Mouse (Mus musculus): ENCODE data around the gene Rab3gap2. TPM values are rescaled to one million over a fixed set of nuclear protein-coding genes. Genes with fewer than 3 reads are reported as not detected.

Rab3gap2 gene
- polyA plus RNA-seq, 1 experiment from 2014 or later = 26.9 TPM

DNA sequence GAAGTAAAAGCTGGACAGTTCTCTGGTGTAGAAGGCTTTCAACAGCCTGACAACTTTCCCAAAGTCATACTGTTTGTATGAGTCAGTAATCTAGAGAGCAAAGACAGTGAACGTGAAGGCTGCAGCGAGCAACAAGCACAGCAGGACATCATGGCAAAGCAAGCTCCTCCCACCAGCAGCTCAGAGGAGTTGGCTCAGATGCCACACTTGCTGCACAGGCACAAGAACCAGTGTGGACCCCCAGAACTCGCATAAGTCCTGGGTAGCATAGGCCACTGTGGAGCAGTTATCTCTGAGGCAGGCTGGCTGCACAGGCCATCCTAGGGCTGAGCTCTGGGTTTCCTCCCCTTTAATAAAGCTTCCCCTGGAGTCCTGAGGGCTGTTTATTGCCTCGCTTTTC is 87.4 kb downstream of the Rab3gap2 start:
- H3K4me3 ChIP-seq = no peak overlapping the region
- no peak for ATAC-seq (replicated peaks)
- no peak overlapping the region for H3K4me2 ChIP-seq
- no peaks in the 10 kb centered on the region for H3K27me3 ChIP-seq (replicated peaks)
- H3K9me3 ChIP-seq = no peaks in the 10 kb centered on the region
- no peak overlapping the region for H3K9ac ChIP-seq
- H3K36me3 ChIP-seq (replicated peaks) = peaks cover 36% of the 10 kb centered on the region
- H3K27ac ChIP-seq = no peak overlapping the region
- WGBS = 77% methylated on average over 4 of the region's 4 CpGs
- no peaks in the 10 kb centered on the region for H3K4me1 ChIP-seq

- Histone ChIP-seq H3K9ac (no peak overlapping the region), H3K36me3 (replicated peaks) (peaks cover 34% of the 10 kb centered on the region), H3K9me3 (no peaks in the 10 kb centered on the region), H3K27ac (no peak overlapping the region), H3K27me3 (replicated peaks) (no peaks in the 10 kb centered on the region), H3K4me1 (no peaks in the 10 kb centered on the region), H3K4me3 (no peak overlapping the region), H3K4me2 (no peak overlapping the region)
- 92% methylated on average over 10 of the region's 10 CpGs for WGBS
- no peak for ATAC-seq (replicated peaks)
Measured at GRCm38 (mm10) chr1:185292646-185293360, 88.9 kb downstream of the Rab3gap2 start.

GRCm38 (mm10) chr1:185296850-185297249 is 92.9 kb downstream of the Rab3gap2 start:
- Histone ChIP-seq H3K9me3 (no peaks in the 10 kb centered on the region), H3K4me3 (no peak overlapping the region), H3K27me3 (replicated peaks) (no peaks in the 10 kb centered on the region), H3K4me1 (no peaks in the 10 kb centered on the region), H3K27ac (no peak overlapping the region), H3K36me3 (replicated peaks) (peaks cover 31% of the 10 kb centered on the region), H3K4me2 (no peak overlapping the region), H3K9ac (no peak overlapping the region)
- 95% methylated on average over 7 of the region's 7 CpGs for WGBS
- ATAC-seq (replicated peaks) = no peak

DNA sequence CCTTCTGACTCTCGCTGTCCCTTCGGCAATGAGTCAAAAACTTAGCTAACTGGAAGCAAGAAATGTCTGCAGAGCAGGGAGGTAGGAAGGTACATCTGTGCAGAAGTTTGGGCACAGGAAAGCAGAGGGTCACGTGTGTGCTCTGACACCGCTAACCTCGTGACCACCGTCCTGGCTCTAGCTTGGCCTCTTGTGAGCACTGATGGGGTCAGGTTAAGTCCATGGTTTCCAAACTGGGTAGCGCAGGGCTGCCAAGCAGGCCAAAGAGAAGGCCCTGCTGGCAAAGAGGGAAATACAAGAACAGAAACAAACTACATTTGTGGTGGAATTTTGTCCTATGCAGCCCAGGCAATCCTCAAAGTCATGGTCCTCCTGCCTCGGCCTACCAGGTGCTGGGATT is 94.6 kb downstream of the Rab3gap2 start:
- no peak overlapping the region for H3K4me2 ChIP-seq
- 92% methylated on average over 8 of the region's 8 CpGs for WGBS
- H3K9ac ChIP-seq = no peak overlapping the region
- H3K4me1 ChIP-seq = no peaks in the 10 kb centered on the region
- ATAC-seq (replicated peaks) = no peak
- peaks cover 32% of the 10 kb centered on the region for H3K36me3 ChIP-seq (replicated peaks)
- H3K9me3 ChIP-seq = no peaks in the 10 kb centered on the region
- no peaks in the 10 kb centered on the region for H3K27me3 ChIP-seq (replicated peaks)
- no peak overlapping the region for H3K27ac ChIP-seq
- no peak overlapping the region for H3K4me3 ChIP-seq

DNA sequence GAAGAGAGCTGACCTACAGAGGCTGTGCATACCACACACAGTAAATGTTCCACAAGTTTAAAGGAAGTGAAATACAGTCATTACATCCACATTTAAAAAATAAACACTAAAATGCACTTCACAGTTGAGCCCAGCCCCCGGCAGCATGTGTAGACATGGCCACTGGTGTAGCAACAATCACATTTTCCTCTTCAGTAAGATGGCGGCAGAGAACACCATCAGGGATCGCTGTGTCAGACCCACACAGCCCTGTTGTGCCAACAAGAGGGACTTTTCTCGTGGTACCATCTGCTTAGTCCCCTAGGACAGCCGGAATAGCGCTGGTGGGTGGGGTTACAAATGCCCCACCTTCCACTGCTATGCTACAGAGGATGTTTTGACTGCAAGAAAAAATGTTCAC is 98.9 kb downstream of the Rab3gap2 start:
- ATAC-seq (replicated peaks) = no peak
- Histone ChIP-seq H3K36me3 (replicated peaks) (peaks cover 17% of the 10 kb centered on the region), H3K9ac (no peak overlapping the region)

DNA sequence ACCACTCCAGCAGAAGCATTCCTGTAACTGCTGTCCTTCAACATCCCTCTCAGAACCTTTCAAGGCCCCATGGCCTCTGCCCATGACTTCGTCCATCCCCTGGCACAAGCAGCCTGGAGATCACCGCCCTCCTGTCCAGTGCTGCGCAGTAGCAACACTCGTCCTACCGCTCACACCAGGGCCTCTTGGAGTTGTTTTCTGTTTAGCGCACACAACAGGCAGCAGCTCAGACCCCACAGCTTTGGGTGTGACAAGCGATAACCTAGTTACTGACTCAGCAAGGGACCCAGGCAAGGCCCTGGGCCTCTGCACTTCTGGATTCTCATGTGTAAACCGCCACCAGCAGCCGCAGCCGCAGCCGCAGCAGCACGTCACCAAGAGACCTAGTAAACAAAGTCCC is 102.9 kb downstream of the Rab3gap2 start:
- Histone ChIP-seq H3K4me1 (no peaks in the 10 kb centered on the region), H3K27ac (no peak overlapping the region), H3K4me2 (no peak overlapping the region), H3K27me3 (replicated peaks) (no peaks in the 10 kb centered on the region), H3K9me3 (no peaks in the 10 kb centered on the region), H3K4me3 (no peak overlapping the region), H3K36me3 (replicated peaks) (peaks cover 18% of the 10 kb centered on the region), H3K9ac (no peak overlapping the region)
- 98% methylated on average over 12 of the region's 12 CpGs for WGBS
- no peak for ATAC-seq (replicated peaks)

More for the DNA sequence above, 98.9 kb downstream of the Rab3gap2 start:
- Histone ChIP-seq H3K4me1 (no peaks in the 10 kb centered on the region), H3K4me3 (no peak overlapping the region), H3K9me3 (no peaks in the 10 kb centered on the region), H3K27ac (no peak overlapping the region), H3K4me2 (no peak overlapping the region), H3K27me3 (replicated peaks) (no peaks in the 10 kb centered on the region)
- 93% methylated on average over 6 of the region's 6 CpGs for WGBS

GRCm38 (mm10) chr1:185307645-185308044 is 103.7 kb downstream of the Rab3gap2 start:
- Histone ChIP-seq H3K9ac (no peak overlapping the region), H3K36me3 (replicated peaks) (peaks cover 17% of the 10 kb centered on the region), H3K27ac (no peak overlapping the region), H3K4me2 (no peak overlapping the region), H3K27me3 (replicated peaks) (no peaks in the 10 kb centered on the region), H3K4me3 (no peak overlapping the region), H3K4me1 (no peaks in the 10 kb centered on the region), H3K9me3 (no peaks in the 10 kb centered on the region)
- no peak for ATAC-seq (replicated peaks)
- WGBS = 94% methylated on average over 7 of the region's 7 CpGs

DNA sequence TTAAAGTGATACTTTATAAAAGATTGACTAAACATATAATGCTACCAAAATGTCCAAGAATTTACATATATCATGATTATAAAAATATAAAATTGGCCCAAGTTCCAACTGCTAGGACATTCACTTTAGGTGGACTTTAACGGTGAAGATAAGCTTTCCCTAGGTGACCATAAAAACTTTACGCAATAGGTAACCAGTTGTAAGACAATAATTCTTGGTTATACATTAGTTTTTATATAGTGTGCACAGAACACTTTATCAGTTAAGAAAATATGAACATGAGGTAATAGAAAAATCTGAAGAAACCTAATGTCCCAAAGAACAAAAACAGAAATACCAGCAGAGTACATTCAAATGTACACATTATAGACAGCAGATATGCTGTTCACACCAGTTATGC is 104.4 kb downstream of the Rab3gap2 start:
- no peaks in the 10 kb centered on the region for H3K4me1 ChIP-seq
- no peaks in the 10 kb centered on the region for H3K27me3 ChIP-seq (replicated peaks)
- no peaks in the 10 kb centered on the region for H3K9me3 ChIP-seq
- H3K4me3 ChIP-seq = no peak overlapping the region
- 96% methylated on average over 2 of the region's 2 CpGs for WGBS
- H3K4me2 ChIP-seq = no peak overlapping the region
- no peak for ATAC-seq (replicated peaks)
- no peak overlapping the region for H3K27ac ChIP-seq
- H3K36me3 ChIP-seq (replicated peaks) = peaks cover 19% of the 10 kb centered on the region
- no peak overlapping the region for H3K9ac ChIP-seq

GRCm38 (mm10) chr1:185308908-185309307 is 105.0 kb downstream of the Rab3gap2 start:
- no peaks in the 10 kb centered on the region for H3K9me3 ChIP-seq
- ATAC-seq (replicated peaks) = no peak
- no peaks in the 10 kb centered on the region for H3K4me1 ChIP-seq
- no peak overlapping the region for H3K9ac ChIP-seq
- 70% methylated on average over 4 of the region's 4 CpGs for whole genome bisulfite sequencing
- H3K27me3 ChIP-seq (replicated peaks) = no peaks in the 10 kb centered on the region
- H3K4me2 ChIP-seq = no peak overlapping the region
- no peak overlapping the region for H3K4me3 ChIP-seq
- H3K27ac ChIP-seq = no peak overlapping the region
- peaks cover 19% of the 10 kb centered on the region for H3K36me3 ChIP-seq (replicated peaks)

GRCm38 (mm10) chr1:185311949-185312348 is 108.0 kb downstream of the Rab3gap2 start:
- no peaks in the 10 kb centered on the region for H3K9me3 ChIP-seq
- ATAC-seq (replicated peaks) = no peak
- H3K27ac ChIP-seq = no peak overlapping the region
- no peak overlapping the region for H3K9ac ChIP-seq
- H3K4me1 ChIP-seq = no peaks in the 10 kb centered on the region
- WGBS = 93% methylated on average over 9 of the region's 9 CpGs
- H3K4me2 ChIP-seq = no peak overlapping the region
- peaks cover 16% of the 10 kb centered on the region for H3K36me3 ChIP-seq (replicated peaks)
- no peak overlapping the region for H3K4me3 ChIP-seq
- H3K27me3 ChIP-seq (replicated peaks) = no peaks in the 10 kb centered on the region

GRCm38 (mm10) chr1:185314546-185314945 is 110.6 kb downstream of the Rab3gap2 start:
- no peak overlapping the region for H3K9ac ChIP-seq
- H3K27ac ChIP-seq = no peak overlapping the region
- WGBS = 93% methylated on average over 4 of the region's 4 CpGs

GRCm38 (mm10) chr1:185315846-185316568 is 112.1 kb downstream of the Rab3gap2 start:
- no peak for ATAC-seq (replicated peaks)
- 88% methylated on average over 16 of the region's 16 CpGs for WGBS
- Histone ChIP-seq H3K27ac (no peak overlapping the region), H3K9ac (no peak overlapping the region), H3K4me1 (no peaks in the 10 kb centered on the region), H3K9me3 (no peaks in the 10 kb centered on the region), H3K36me3 (replicated peaks) (peaks cover 27% of the 10 kb centered on the region), H3K4me2 (no peak overlapping the region), H3K27me3 (replicated peaks) (no peaks in the 10 kb centered on the region), H3K4me3 (no peak overlapping the region)

More at GRCm38 (mm10) chr1:185314546-185314945, 110.6 kb downstream of the Rab3gap2 start:
- ATAC-seq (replicated peaks) = no peak
- Histone ChIP-seq H3K4me3 (no peak overlapping the region), H3K9me3 (no peaks in the 10 kb centered on the region), H3K4me1 (no peaks in the 10 kb centered on the region), H3K27me3 (replicated peaks) (no peaks in the 10 kb centered on the region), H3K4me2 (no peak overlapping the region), H3K36me3 (replicated peaks) (peaks cover 18% of the 10 kb centered on the region)

Measured in midbrain, embryonic 15.5 days (tissue).